Mouse (Mus musculus) kidney, embryonic 15.5 days (tissue): ENCODE measurements at regions not wholly inside any gene's neighbourhood (a gene's known extent, or its start where the extent isn't known, plus 50 kb on each side); places are given as distances from the start of the nearest gene placed in this dataset.

Experiments
- ATAC-seq: fragments of 200-750 bp; cut with Nextera tagmentation; replicated peaks from 2 replicates; pipeline ENCODE4 v1.8.0; 2017; ENCODE audit warnings: moderate TSS enrichment; ENCODE audit not compliant: low FRiP score
- H3K27ac ChIP-seq: fragments of 300-500 bp; sonication (generic); 2 replicates; pipeline ENCODE4 v1.5.1; 2015; ENCODE audit warnings: mild to moderate bottlenecking, inconsistent platforms
- H3K27me3 ChIP-seq: fragments of 300-500 bp; sonication (generic); 2 replicates; pipeline ENCODE4 v1.6.1; 2015; ENCODE audit warnings: inconsistent platforms
- H3K36me3 ChIP-seq: fragments of 300-500 bp; sonication (generic); 2 replicates; pipeline ENCODE4 v1.6.1; 2015; ENCODE audit warnings: inconsistent platforms
- H3K4me1 ChIP-seq: fragments of 300-500 bp; sonication (generic); 2 replicates; pipeline ENCODE4 v1.6.1; 2015; ENCODE audit warnings: inconsistent platforms
- H3K4me2 ChIP-seq: fragments of 300-500 bp; sonication (generic); 2 replicates; pipeline ENCODE4 v1.6.1; 2015; ENCODE audit warnings: moderate library complexity, mild to moderate bottlenecking, inconsistent platforms
- H3K4me3 ChIP-seq: fragments of 300-500 bp; sonication (generic); replicated peaks from 2 replicates; pipeline ENCODE4 v1.5.1; 2015; ENCODE audit warnings: mild to moderate bottlenecking, inconsistent platforms
- H3K9ac ChIP-seq: fragments of 300-500 bp; sonication (generic); 2 replicates; pipeline ENCODE4 v1.6.1; 2015; ENCODE audit warnings: mild to moderate bottlenecking, inconsistent platforms
- H3K9me3 ChIP-seq: fragments of 300-500 bp; sonication (generic); replicated peaks from 2 replicates; pipeline ENCODE4 v1.6.1; 2016; ENCODE audit warnings: inconsistent platforms
- WGBS: fragments of 180-500 bp; shearing (Covaris S2); methylation state at CpG from one replicate; pipeline ENCODE4 v1.1.7; 2015; ENCODE audit warnings: mixed read lengths; 5-methylcytosine and 5-hydroxymethylcytosine counted together

DNA sequence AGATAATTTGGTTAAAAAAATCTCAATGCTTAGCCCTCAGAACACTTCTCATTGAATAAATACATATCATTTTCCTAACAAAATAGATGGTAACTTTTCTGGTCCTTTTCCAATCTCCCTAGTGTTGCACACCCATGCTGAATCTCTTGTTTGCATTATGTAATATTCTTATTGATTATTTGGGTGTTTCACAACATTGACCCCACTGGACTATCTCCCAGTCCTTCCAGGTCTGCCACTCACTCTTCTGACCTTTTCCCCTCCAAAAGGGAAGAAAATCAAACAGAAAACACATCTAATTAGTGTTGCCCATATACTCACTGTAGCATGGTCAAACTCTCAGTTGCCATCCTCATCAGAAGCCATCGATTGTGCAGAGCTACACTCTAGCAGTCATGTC is 305.7 kb downstream of the 9330182O14Rik start:
- no peaks in the 10 kb centered on the region for H3K4me1 ChIP-seq
- no peak overlapping the region for H3K4me2 ChIP-seq
- 90% methylated on average over 1 of the region's 1 CpGs for WGBS
- no peaks in the 10 kb centered on the region for H3K27me3 ChIP-seq
- no peak for ATAC-seq
- no peak overlapping the region for H3K4me3 ChIP-seq
- H3K27ac ChIP-seq = no peak overlapping the region
- no peak overlapping the region for H3K9ac ChIP-seq
- H3K9me3 ChIP-seq = no peaks in the 10 kb centered on the region
- no peaks in the 10 kb centered on the region for H3K36me3 ChIP-seq

DNA sequence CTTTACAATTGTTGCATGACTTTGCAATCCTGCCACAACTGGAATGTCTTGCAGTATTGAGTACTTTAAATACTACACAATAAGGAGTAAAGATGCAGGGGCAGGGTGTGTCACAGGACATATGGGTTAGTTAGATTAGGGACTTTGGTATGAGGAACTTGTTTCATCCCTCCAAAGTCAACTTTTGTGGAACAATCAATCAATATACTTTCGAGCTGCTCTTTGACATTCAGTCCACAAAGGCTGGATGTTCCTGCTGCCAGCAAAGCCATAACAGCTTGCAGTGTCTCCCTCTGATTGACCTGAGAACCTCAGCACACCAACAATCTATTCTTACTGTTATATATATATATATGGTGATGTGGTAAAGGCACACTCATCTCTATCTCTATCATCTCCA is 314.5 kb downstream of the 9330182O14Rik start:
- no peak overlapping the region for H3K4me3 ChIP-seq
- no peak overlapping the region for H3K9ac ChIP-seq
- no peak overlapping the region for H3K27ac ChIP-seq
- no peak for ATAC-seq
- H3K27me3 ChIP-seq = no peaks in the 10 kb centered on the region
- no peaks in the 10 kb centered on the region for H3K36me3 ChIP-seq
- no peak overlapping the region for H3K4me2 ChIP-seq
- H3K9me3 ChIP-seq = no peaks in the 10 kb centered on the region
- no peaks in the 10 kb centered on the region for H3K4me1 ChIP-seq
- 77% methylated on average over 1 of the region's 1 CpGs for WGBS

- no peaks in the 10 kb centered on the region for H3K9me3 ChIP-seq
- no peak overlapping the region for H3K4me2 ChIP-seq
- no peak overlapping the region for H3K9ac ChIP-seq
- no peak overlapping the region for H3K27ac ChIP-seq
- ATAC-seq = no peak
- 84% methylated on average over 2 of the region's 2 CpGs for WGBS
- H3K4me3 ChIP-seq = no peak overlapping the region
- no peaks in the 10 kb centered on the region for H3K27me3 ChIP-seq
- no peaks in the 10 kb centered on the region for H3K4me1 ChIP-seq
- H3K36me3 ChIP-seq = no peaks in the 10 kb centered on the region
Measured at GRCm38 (mm10) chr15:40453235-40453634, 319.1 kb downstream of the 9330182O14Rik start.

- Histone ChIP-seq H3K9ac (no peak overlapping the region), H3K9me3 (no peaks in the 10 kb centered on the region), H3K4me1 (peaks cover 4% of the 10 kb centered on the region), H3K36me3 (no peaks in the 10 kb centered on the region), H3K27me3 (no peaks in the 10 kb centered on the region), H3K4me2 (peak overlapping the region; percentile 24; the same call in 1 of the 2 replicates), H3K27ac (no peak overlapping the region), H3K4me3 (no peak overlapping the region)
- peak; percentile 43; the same call in 1 of the 2 replicates for ATAC-seq
- WGBS = 43% methylated on average over 7 of the region's 7 CpGs
Measured at GRCm38 (mm10) chr15:40475659-40476355, 341.6 kb downstream of the 9330182O14Rik start.

DNA sequence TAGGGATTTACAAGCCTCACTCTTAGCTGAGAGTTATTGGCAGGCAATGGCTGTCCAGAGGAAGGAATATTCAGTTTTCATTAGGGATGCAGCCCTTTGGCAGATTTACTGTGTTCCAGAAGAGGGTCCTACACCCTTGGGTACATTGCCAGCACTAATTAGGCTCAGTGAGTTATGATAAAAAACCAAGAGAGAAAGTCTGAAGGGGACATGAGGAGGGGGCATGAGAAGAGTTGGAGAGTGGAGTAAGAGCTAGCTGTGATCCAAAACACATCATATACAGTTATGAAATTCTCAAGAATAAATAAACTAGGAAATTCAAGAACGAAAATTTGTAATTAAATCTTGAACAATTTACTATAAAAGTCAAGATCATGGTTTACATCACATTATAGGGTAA is 346.2 kb downstream of the 9330182O14Rik start:
- WGBS = 83% methylated on average over 1 of the region's 1 CpGs
- Histone ChIP-seq H3K27me3 (no peaks in the 10 kb centered on the region), H3K4me2 (no peak overlapping the region), H3K36me3 (no peaks in the 10 kb centered on the region), H3K27ac (no peak overlapping the region), H3K4me1 (peaks cover 4% of the 10 kb centered on the region), H3K9ac (no peak overlapping the region), H3K9me3 (no peaks in the 10 kb centered on the region), H3K4me3 (no peak overlapping the region)
- no peak for ATAC-seq

DNA sequence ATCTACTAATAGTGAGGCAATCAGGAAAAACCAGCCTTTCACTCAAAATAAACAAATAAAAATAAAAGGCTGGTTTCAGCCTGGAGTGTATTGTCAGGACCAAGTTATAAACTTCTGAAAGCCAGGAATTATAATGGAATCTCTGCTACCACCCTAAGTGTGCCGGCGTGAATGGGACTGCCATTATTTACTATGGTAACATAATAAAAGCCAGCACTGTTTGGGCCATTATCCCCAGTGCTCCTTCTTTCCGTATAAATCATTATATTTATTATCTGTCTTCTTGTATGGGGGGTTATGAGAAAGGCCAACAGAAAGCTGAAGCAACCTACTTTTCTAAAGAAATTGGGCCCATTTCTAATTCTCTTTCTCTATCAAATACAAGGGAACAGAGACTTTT is 347.1 kb downstream of the 9330182O14Rik start:
- no peaks in the 10 kb centered on the region for H3K4me1 ChIP-seq
- no peak overlapping the region for H3K27ac ChIP-seq
- 31% methylated on average over 3 of the region's 3 CpGs for WGBS
- ATAC-seq = no peak
- H3K4me3 ChIP-seq = no peak overlapping the region
- H3K36me3 ChIP-seq = no peaks in the 10 kb centered on the region
- H3K4me2 ChIP-seq = no peak overlapping the region
- no peaks in the 10 kb centered on the region for H3K9me3 ChIP-seq
- H3K9ac ChIP-seq = no peak overlapping the region
- H3K27me3 ChIP-seq = no peaks in the 10 kb centered on the region

DNA sequence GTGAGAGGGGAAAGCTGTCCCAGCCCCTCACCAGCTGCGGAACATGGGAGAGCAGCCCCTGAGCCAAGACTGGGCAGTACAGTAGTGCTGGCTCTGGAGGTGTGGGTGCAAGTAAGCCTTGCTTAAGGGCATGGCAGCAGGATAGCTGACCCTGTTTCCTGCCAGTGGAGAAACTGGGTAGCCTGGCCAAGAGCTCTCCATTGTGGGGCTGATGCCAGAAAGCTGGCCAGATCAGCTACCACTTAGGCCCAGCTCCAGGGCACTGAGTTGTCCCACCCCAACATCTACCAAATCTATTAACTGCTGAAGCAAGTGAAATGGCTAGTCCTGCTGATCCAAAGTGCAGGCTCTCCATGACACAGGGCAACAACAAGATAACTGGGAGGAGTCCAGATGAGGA is 351.8 kb downstream of the 9330182O14Rik start:
- Histone ChIP-seq H3K9ac (no peak overlapping the region), H3K9me3 (no peaks in the 10 kb centered on the region), H3K4me2 (no peak overlapping the region), H3K4me3 (no peak overlapping the region), H3K27ac (no peak overlapping the region), H3K4me1 (no peaks in the 10 kb centered on the region), H3K27me3 (no peaks in the 10 kb centered on the region), H3K36me3 (no peaks in the 10 kb centered on the region)
- ATAC-seq = no peak
- whole genome bisulfite sequencing = 94% methylated on average over 1 of the region's 1 CpGs

DNA sequence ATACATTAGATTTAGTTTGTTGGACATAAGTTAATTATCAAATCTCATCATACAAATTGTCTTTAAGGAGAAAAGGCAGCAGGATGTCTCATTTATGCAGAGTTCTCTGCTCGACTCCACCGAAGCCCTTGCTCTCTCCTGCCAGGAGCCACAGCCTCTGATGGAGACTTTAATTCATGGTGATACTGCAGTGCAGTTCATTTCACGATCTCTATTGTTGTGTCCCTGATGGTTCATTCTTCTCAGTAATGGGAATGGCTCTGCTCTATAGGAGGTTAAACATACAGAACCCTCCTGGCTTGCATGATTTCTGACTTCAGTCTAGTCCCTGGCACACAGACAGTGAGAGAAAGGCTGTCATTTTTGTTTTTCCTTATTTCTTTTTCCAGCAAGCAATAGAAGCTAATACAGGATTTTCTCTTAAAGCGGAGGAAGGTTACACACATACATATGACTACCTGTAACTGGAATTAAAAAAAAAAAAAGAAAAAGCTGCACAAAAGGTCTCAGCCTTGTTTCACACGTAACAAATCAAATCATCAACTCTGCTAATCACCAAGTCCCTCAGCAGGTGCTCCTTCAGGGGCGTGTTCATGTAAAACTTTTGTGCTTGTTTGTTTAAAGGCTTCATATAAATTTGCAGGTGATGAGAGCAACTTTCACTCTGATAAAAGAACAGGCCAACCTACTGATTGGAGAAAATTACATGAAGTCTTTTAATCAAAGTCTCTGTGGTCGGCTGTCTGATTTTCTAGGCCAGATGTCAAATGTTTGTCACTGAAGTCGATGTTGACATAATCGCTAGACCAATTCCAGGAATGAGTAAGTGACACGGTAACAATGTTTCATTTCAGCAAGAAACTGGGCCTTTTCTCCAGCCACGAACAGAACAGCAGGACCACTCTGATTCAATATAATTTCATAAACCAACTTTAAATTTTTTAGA is 367.3 kb downstream of the 9330182O14Rik start:
- WGBS = 64% methylated on average over 11 of the region's 11 CpGs
- no peak overlapping the region for H3K4me2 ChIP-seq
- H3K9me3 ChIP-seq = no peaks in the 10 kb centered on the region
- H3K9ac ChIP-seq = no peak overlapping the region
- H3K27ac ChIP-seq = no peak overlapping the region
- no peaks in the 10 kb centered on the region for H3K27me3 ChIP-seq
- H3K36me3 ChIP-seq = no peaks in the 10 kb centered on the region
- H3K4me3 ChIP-seq = no peak overlapping the region
- H3K4me1 ChIP-seq = no peaks in the 10 kb centered on the region
- no peak for ATAC-seq

- H3K9ac ChIP-seq = no peak overlapping the region
- WGBS = 67% methylated on average over 2 of the region's 2 CpGs
- no peaks in the 10 kb centered on the region for H3K9me3 ChIP-seq
- no peaks in the 10 kb centered on the region for H3K4me1 ChIP-seq
- no peak for ATAC-seq
- H3K36me3 ChIP-seq = no peaks in the 10 kb centered on the region
- no peak overlapping the region for H3K4me2 ChIP-seq
- H3K27me3 ChIP-seq = no peaks in the 10 kb centered on the region
- H3K4me3 ChIP-seq = no peak overlapping the region
- no peak overlapping the region for H3K27ac ChIP-seq
Measured at GRCm38 (mm10) chr15:40510826-40511225, 376.7 kb downstream of the 9330182O14Rik start.

DNA sequence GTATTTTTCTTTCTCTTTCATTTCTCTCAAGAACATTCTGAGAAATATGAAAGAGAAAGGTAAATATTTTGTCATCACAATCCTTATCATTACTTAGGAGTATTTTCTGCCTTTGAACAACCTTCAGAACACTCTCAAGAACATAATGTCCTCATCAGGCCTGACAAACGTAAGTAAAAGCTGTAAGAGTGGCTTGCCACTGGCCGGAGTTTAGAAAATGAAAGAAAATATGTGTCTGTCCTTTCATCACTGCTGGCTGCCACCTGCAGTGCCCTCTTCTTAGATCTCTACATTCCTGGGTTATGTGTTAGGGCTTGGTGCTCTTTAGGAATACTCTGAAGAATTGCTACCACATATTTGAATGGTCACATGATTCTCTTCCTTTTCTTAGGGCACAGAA is 390.2 kb downstream of the 9330182O14Rik start:
- no peak for ATAC-seq
- H3K9me3 ChIP-seq = no peaks in the 10 kb centered on the region
- H3K4me3 ChIP-seq = no peak overlapping the region
- H3K9ac ChIP-seq = no peak overlapping the region
- no peaks in the 10 kb centered on the region for H3K27me3 ChIP-seq
- no peaks in the 10 kb centered on the region for H3K36me3 ChIP-seq
- no peak overlapping the region for H3K4me2 ChIP-seq
- no peaks in the 10 kb centered on the region for H3K4me1 ChIP-seq
- no peak overlapping the region for H3K27ac ChIP-seq
- 62% methylated on average over 2 of the region's 2 CpGs for WGBS

- Histone ChIP-seq H3K4me2 (no peak overlapping the region), H3K4me3 (no peak overlapping the region), H3K27ac (no peak overlapping the region), H3K9ac (no peak overlapping the region), H3K4me1 (no peaks in the 10 kb centered on the region), H3K27me3 (no peaks in the 10 kb centered on the region), H3K36me3 (no peaks in the 10 kb centered on the region), H3K9me3 (no peaks in the 10 kb centered on the region)
- no peak for ATAC-seq
- WGBS = 88% methylated on average over 8 of the region's 8 CpGs
Measured at GRCm38 (mm10) chr15:40533451-40533873, 399.3 kb downstream of the 9330182O14Rik start.

- Histone ChIP-seq H3K27me3 (no peaks in the 10 kb centered on the region), H3K4me3 (no peak overlapping the region), H3K4me1 (0 out of 2 replicates have a peak, but pooled peaks cover 5% of the 10 kb centered on the region), H3K9me3 (no peaks in the 10 kb centered on the region), H3K27ac (no peak overlapping the region), H3K9ac (no peak overlapping the region), H3K36me3 (no peaks in the 10 kb centered on the region), H3K4me2 (no peak overlapping the region)
- 90% methylated on average over 2 of the region's 2 CpGs for WGBS
- ATAC-seq = no peak
Measured at GRCm38 (mm10) chr15:40561661-40562060, 427.5 kb downstream of the 9330182O14Rik start.
